Mouse (Mus musculus): ENCODE measurements around the gene Rtl9. TPM values are rescaled to one million over a fixed set of nuclear protein-coding genes. Genes with fewer than 3 reads are reported as not detected.

The Rtl9 gene
- polyA plus RNA-seq (2015; fragmentation: Nextera tagmentation; extraction: Ambion mirVana) = 0.39 and 0.45 TPM in 2 replicates

- WGBS = 95% methylated on average over 1 of the region's 1 CpGs
- no peak within 1 kb of the TSS for H3K9ac ChIP-seq
- H3K36me3 ChIP-seq = no peaks in the 10 kb centered on the region
- H3K4me3 ChIP-seq (replicated peaks) = no peak within 1 kb of the TSS
- H3K4me2 ChIP-seq (replicated peaks) = no peak within 1 kb of the TSS
- H3K9me3 ChIP-seq = no peaks in the 10 kb centered on the region
- H3K27me3 ChIP-seq (replicated peaks) = no peaks in the 10 kb centered on the region
- no peak for ATAC-seq
- H3K27ac ChIP-seq = no peak within 1 kb of the TSS
- H3K4me1 ChIP-seq (replicated peaks) = no peaks in the 10 kb centered on the region
Observed at GRCm38 (mm10) chrX:143099044-143099754, at the start of gene Rtl9. Gene Rtl9, plus strand, starts transcription at chrX:143099594.

GRCm38 (mm10) chrX:143051478-143051877, 47.9 kb upstream of the Rtl9 start:
- no peak overlapping the region for H3K4me3 ChIP-seq (replicated peaks)
- H3K27me3 ChIP-seq (replicated peaks) = no peaks in the 10 kb centered on the region
- no peak for ATAC-seq
- H3K9ac ChIP-seq = no peak overlapping the region
- no peaks in the 10 kb centered on the region for H3K4me1 ChIP-seq (replicated peaks)
- H3K27ac ChIP-seq = no peak overlapping the region
- H3K36me3 ChIP-seq = no peaks in the 10 kb centered on the region
- no peaks in the 10 kb centered on the region for H3K9me3 ChIP-seq
- no peak overlapping the region for H3K4me2 ChIP-seq (replicated peaks)

GRCm38 (mm10) chrX:143051921-143052320, 47.5 kb upstream of the Rtl9 start:
- H3K27ac ChIP-seq = no peak overlapping the region
- H3K9me3 ChIP-seq = no peaks in the 10 kb centered on the region
- H3K4me2 ChIP-seq (replicated peaks) = no peak overlapping the region
- no peak for ATAC-seq
- no peak overlapping the region for H3K4me3 ChIP-seq (replicated peaks)
- H3K9ac ChIP-seq = no peak overlapping the region
- no peaks in the 10 kb centered on the region for H3K27me3 ChIP-seq (replicated peaks)
- WGBS = 73% methylated on average over 4 of the region's 4 CpGs
- no peaks in the 10 kb centered on the region for H3K36me3 ChIP-seq
- H3K4me1 ChIP-seq (replicated peaks) = no peaks in the 10 kb centered on the region

- H3K36me3 ChIP-seq = no peaks in the 10 kb centered on the region
- H3K4me3 ChIP-seq (replicated peaks) = no peak overlapping the region
- no peaks in the 10 kb centered on the region; the same call in none of the 2 replicates for H3K27me3 ChIP-seq (replicated peaks)
- 16% methylated on average over 12 of the region's 12 CpGs for WGBS
- peak; percentile 68 for ATAC-seq
- H3K27ac ChIP-seq = no peak overlapping the region
- H3K4me1 ChIP-seq (replicated peaks) = no peaks in the 10 kb centered on the region
- H3K9ac ChIP-seq = no peak overlapping the region
- H3K9me3 ChIP-seq = no peaks in the 10 kb centered on the region
- H3K4me2 ChIP-seq (replicated peaks) = peak overlapping the region; percentile 47
Observed at GRCm38 (mm10) chrX:143058829-143059228, 40.6 kb upstream of the Rtl9 start.

GRCm38 (mm10) chrX:143062641-143063355, 36.6 kb upstream of the Rtl9 start:
- WGBS = 65% methylated on average over 11 of the region's 11 CpGs
- H3K27ac ChIP-seq = peak overlapping the region; percentile 2; the same call in 1 of the 2 replicates
- no peak overlapping the region for H3K9ac ChIP-seq

GRCm38 (mm10) chrX:143063780-143064179, 35.6 kb upstream of the Rtl9 start:
- 42% methylated on average over 7 of the region's 7 CpGs for WGBS
- H3K27ac ChIP-seq = peak overlapping the region; percentile 40; the same call in 1 of the 2 replicates

More at GRCm38 (mm10) chrX:143062641-143063355, 36.6 kb upstream of the Rtl9 start:
- Histone ChIP-seq H3K9me3 (no peaks in the 10 kb centered on the region), H3K4me3 (replicated peaks) (no peak overlapping the region), H3K4me2 (replicated peaks) (no peak overlapping the region), H3K4me1 (replicated peaks) (no peaks in the 10 kb centered on the region), H3K36me3 (no peaks in the 10 kb centered on the region), H3K27me3 (replicated peaks) (no peaks in the 10 kb centered on the region; the same call in none of the 2 replicates)
- no peak for ATAC-seq

GRCm38 (mm10) chrX:143064288-143064687, 35.1 kb upstream of the Rtl9 start:
- peak; percentile 30 for ATAC-seq
- peak overlapping the region; percentile 37; the same call in 1 of the 2 replicates for H3K27ac ChIP-seq

More at GRCm38 (mm10) chrX:143063780-143064179, 35.6 kb upstream of the Rtl9 start:
- peak; percentile 66 for ATAC-seq
- Histone ChIP-seq H3K9ac (no peak overlapping the region), H3K36me3 (no peaks in the 10 kb centered on the region), H3K27me3 (replicated peaks) (no peaks in the 10 kb centered on the region; the same call in none of the 2 replicates), H3K4me1 (replicated peaks) (no peaks in the 10 kb centered on the region), H3K9me3 (no peaks in the 10 kb centered on the region), H3K4me2 (replicated peaks) (no peak overlapping the region), H3K4me3 (replicated peaks) (no peak overlapping the region)

GRCm38 (mm10) chrX:143066320-143067114, 32.9 kb upstream of the Rtl9 start:
- Histone ChIP-seq H3K27ac (no peak overlapping the region), H3K4me1 (replicated peaks) (no peaks in the 10 kb centered on the region)

More at GRCm38 (mm10) chrX:143064288-143064687, 35.1 kb upstream of the Rtl9 start:
- H3K9me3 ChIP-seq = no peaks in the 10 kb centered on the region
- no peak overlapping the region for H3K4me3 ChIP-seq (replicated peaks)
- H3K9ac ChIP-seq = no peak overlapping the region
- H3K27me3 ChIP-seq (replicated peaks) = no peaks in the 10 kb centered on the region; the same call in none of the 2 replicates
- 58% methylated on average over 9 of the region's 9 CpGs for WGBS
- no peaks in the 10 kb centered on the region for H3K36me3 ChIP-seq
- no peak overlapping the region for H3K4me2 ChIP-seq (replicated peaks)
- no peaks in the 10 kb centered on the region for H3K4me1 ChIP-seq (replicated peaks)

GRCm38 (mm10) chrX:143067115-143067514, 32.3 kb upstream of the Rtl9 start:
- ATAC-seq = no peak
- Histone ChIP-seq H3K9ac (no peak overlapping the region), H3K4me3 (replicated peaks) (no peak overlapping the region), H3K27ac (no peak overlapping the region), H3K27me3 (replicated peaks) (no peaks in the 10 kb centered on the region), H3K36me3 (no peaks in the 10 kb centered on the region), H3K4me1 (replicated peaks) (no peaks in the 10 kb centered on the region), H3K4me2 (replicated peaks) (no peak overlapping the region), H3K9me3 (no peaks in the 10 kb centered on the region)
- whole genome bisulfite sequencing = 89% methylated on average over 1 of the region's 1 CpGs

More at GRCm38 (mm10) chrX:143066320-143067114, 32.9 kb upstream of the Rtl9 start:
- H3K4me3 ChIP-seq (replicated peaks) = no peak overlapping the region
- WGBS = 54% methylated on average over 17 of the region's 17 CpGs
- no peaks in the 10 kb centered on the region for H3K36me3 ChIP-seq
- no peaks in the 10 kb centered on the region for H3K9me3 ChIP-seq
- no peaks in the 10 kb centered on the region; the same call in 1 of the 2 replicates for H3K27me3 ChIP-seq (replicated peaks)
- H3K9ac ChIP-seq = no peak overlapping the region
- peak; percentile 25; the same call in 1 of the 2 replicates for ATAC-seq
- no peak overlapping the region for H3K4me2 ChIP-seq (replicated peaks)

GRCm38 (mm10) chrX:143067576-143067975, 31.8 kb upstream of the Rtl9 start:
- Histone ChIP-seq H3K27ac (no peak overlapping the region), H3K9ac (no peak overlapping the region), H3K36me3 (no peaks in the 10 kb centered on the region), H3K4me3 (replicated peaks) (no peak overlapping the region), H3K9me3 (no peaks in the 10 kb centered on the region), H3K4me1 (replicated peaks) (no peaks in the 10 kb centered on the region), H3K27me3 (replicated peaks) (no peaks in the 10 kb centered on the region), H3K4me2 (replicated peaks) (no peak overlapping the region)
- no peak for ATAC-seq
- WGBS = 59% methylated on average over 5 of the region's 5 CpGs

GRCm38 (mm10) chrX:143080458-143081336, 18.7 kb upstream of the Rtl9 start:
- 23% methylated on average over 22 of the region's 23 CpGs for WGBS
- H3K4me3 ChIP-seq (replicated peaks) = 0 out of 2 replicates have a peak overlapping the region, but pooled peaks have one; percentile 9
- no peaks in the 10 kb centered on the region for H3K9me3 ChIP-seq
- peak overlapping the region; percentile 56 for H3K27ac ChIP-seq
- peak; percentile 77 for ATAC-seq
- peak overlapping the region; percentile 57 for H3K4me2 ChIP-seq (replicated peaks)
- H3K9ac ChIP-seq = no peak overlapping the region
- H3K27me3 ChIP-seq (replicated peaks) = 0 out of 2 replicates have a peak, but pooled peaks cover 5% of the 10 kb centered on the region
- no peaks in the 10 kb centered on the region for H3K36me3 ChIP-seq
- H3K4me1 ChIP-seq (replicated peaks) = no peaks in the 10 kb centered on the region
